Mouse (Mus musculus): ENCODE data around the gene Actr2. TPM values are rescaled to one million over a fixed set of nuclear protein-coding genes. Genes with fewer than 3 reads are reported as not detected.
"Not testable (repeated sequence)": the region's sequence is repeated elsewhere in the genome, so short reads cannot be mapped to it uniquely, and the experiment has no call there.

Gene Actr2
- polyA plus RNA-seq (2015; fragmentation: Nextera tagmentation; extraction: Ambion mirVana): 157 and 173 TPM in 2 replicates

DNA sequence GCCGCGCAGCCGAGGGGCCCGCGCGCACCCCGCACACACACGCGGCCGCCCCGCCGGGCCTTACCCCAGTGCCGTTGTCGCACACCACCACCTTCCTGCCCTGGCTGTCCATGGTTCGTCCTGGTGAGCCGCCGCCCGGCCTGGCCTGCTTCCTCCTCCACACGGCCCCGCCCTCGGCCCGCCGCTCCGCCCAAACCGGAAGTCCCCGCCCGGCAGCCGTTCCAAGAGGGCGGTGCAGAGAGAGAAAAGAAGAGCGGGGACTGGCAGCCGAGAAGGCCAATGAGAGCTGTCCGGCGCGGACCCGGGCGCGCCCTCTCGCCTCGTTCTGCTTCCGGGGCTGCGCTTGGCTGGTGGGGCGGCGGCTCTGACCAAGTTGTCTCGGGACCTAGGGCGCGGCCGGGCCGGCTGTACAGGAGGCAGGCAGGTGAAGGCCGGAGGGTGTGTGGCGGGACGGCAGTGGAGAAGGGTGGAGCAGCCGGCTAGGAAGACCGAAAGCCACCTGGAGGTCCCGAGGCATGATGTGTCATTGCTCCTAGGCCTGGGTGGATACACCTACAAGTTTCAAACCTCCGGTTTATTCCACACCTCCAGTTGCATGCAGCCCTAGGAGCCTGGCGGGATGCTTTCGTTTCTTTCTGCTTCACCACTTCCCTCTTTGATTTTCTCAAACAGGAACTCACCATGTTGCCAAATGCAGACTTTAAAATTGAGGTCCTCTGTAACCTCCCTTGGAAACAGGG is at the start of gene Actr2:
Gene Actr2, minus strand, starts transcription at position 173 of the 740 bp plus-strand sequence.
- 2% methylated on average over 53 of the region's 57 CpGs for WGBS
- H3K36me3 ChIP-seq (replicated peaks): no peaks in the 10 kb centered on the region

DNA sequence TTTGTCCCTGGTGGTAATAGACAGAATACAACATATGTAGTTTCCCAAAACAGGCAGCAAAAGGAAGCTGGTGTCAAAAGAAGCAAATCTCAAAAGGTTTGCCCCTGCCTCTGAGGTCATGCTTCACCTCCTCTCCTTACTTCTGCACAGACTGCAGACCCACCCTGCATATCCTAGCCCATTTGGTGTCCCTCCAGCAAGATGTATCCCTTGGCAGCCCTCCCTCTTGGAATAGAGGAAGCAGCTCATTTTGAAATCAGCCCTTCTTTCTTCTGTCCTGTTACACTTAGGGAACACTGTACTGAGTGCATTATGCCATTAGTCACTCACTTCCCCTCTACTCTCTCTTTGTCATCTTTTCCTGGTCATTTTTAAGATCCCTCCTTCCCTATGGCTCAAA is 46.2 kb upstream of the Actr2 start:
- H3K27ac ChIP-seq: no peak overlapping the region
- no peak for ATAC-seq (replicated peaks)
- no peaks in the 10 kb centered on the region for H3K4me1 ChIP-seq
- no peaks in the 10 kb centered on the region for H3K27me3 ChIP-seq (replicated peaks)
- no peaks in the 10 kb centered on the region for H3K36me3 ChIP-seq (replicated peaks)
- no peak overlapping the region for H3K9ac ChIP-seq
- H3K4me3 ChIP-seq: no peak overlapping the region
- H3K9me3 ChIP-seq: no peaks in the 10 kb centered on the region
- H3K4me2 ChIP-seq: no peak overlapping the region

More for the DNA sequence above, at the start of gene Actr2:
- Histone ChIP-seq H3K9me3 (no peaks in the 10 kb centered on the region), H3K9ac (peak within 1 kb of the TSS; percentile 92), H3K27me3 (replicated peaks) (no peaks in the 10 kb centered on the region), H3K4me1 (peaks cover 23% of the 10 kb centered on the region), H3K4me2 (peak within 1 kb of the TSS; percentile 59), H3K27ac (peak within 1 kb of the TSS; percentile 95), H3K4me3 (peak within 1 kb of the TSS; percentile 95)
- peak; percentile 100 for ATAC-seq (replicated peaks)

- H3K4me3 ChIP-seq; H3K4me2 ChIP-seq; H3K9ac ChIP-seq; H3K9me3 ChIP-seq; H3K27ac ChIP-seq; H3K36me3 ChIP-seq (replicated peaks); H3K4me1 ChIP-seq; ATAC-seq (replicated peaks); H3K27me3 ChIP-seq (replicated peaks): not testable (repeated sequence)
- 92% methylated on average over 5 of the region's 5 CpGs for WGBS
Observed at GRCm38 (mm10) chr11:20153542-20153941, 40.8 kb upstream of the Actr2 start.

DNA sequence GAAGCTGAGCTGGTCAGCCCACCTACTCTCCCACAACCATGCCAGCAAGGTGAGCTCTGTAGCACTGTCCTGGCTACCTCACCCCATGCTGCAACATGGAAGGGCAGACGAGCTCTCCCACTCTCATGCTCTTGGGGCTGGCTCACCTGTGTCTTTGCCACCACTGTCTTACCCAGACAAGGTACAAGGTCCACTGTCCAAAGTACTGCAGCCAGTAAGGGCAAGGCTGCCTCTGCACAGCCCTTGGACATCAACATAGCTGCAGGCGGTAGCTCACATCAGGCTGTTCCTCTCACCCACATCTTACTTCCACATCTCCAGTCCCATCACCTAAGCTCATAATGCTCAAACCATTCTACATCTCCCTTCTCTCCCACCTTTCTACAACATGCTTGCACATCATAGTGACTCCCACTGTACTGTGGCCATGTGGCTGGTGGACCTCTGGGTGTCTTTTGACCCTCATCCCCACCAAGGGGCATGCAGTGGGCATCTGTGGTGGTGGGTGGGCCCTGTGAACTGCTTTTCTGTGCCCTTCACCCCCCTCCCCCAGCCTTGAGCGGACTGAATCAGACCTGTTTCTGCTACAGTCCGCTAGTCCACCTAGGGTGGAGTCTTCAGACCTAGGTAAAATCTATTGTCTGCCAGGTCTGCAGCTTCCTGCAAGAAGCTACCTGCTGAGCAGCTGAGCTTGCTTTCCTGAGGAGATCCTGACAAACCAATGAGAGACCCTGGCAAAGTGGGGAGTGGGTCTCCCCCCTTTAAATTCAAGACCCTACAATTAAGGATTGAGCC is 39.6 kb upstream of the Actr2 start:
- no peak for ATAC-seq (replicated peaks)
- WGBS: 87% methylated on average over 4 of the region's 4 CpGs
- no peaks in the 10 kb centered on the region for H3K4me1 ChIP-seq

GRCm38 (mm10) chr11:20151290-20151689 is 38.6 kb upstream of the Actr2 start:
- Histone ChIP-seq H3K9me3 (no peaks in the 10 kb centered on the region), H3K4me2 (no peak overlapping the region), H3K36me3 (replicated peaks) (no peaks in the 10 kb centered on the region), H3K27ac (no peak overlapping the region), H3K27me3 (replicated peaks) (no peaks in the 10 kb centered on the region), H3K4me1 (no peaks in the 10 kb centered on the region), H3K9ac (no peak overlapping the region), H3K4me3 (no peak overlapping the region)
- 89% methylated on average over 5 of the region's 5 CpGs for WGBS
- ATAC-seq (replicated peaks): no peak

More for the DNA sequence above, 39.6 kb upstream of the Actr2 start:
- Histone ChIP-seq H3K9ac (no peak overlapping the region), H3K36me3 (replicated peaks) (no peaks in the 10 kb centered on the region), H3K9me3 (no peaks in the 10 kb centered on the region), H3K27ac (no peak overlapping the region), H3K27me3 (replicated peaks) (no peaks in the 10 kb centered on the region), H3K4me3 (no peak overlapping the region), H3K4me2 (no peak overlapping the region)

- 96% methylated on average over 3 of the region's 3 CpGs for WGBS
- Histone ChIP-seq H3K4me3 (no peak overlapping the region), H3K9me3 (no peaks in the 10 kb centered on the region), H3K27me3 (replicated peaks) (no peaks in the 10 kb centered on the region), H3K4me2 (no peak overlapping the region), H3K9ac (no peak overlapping the region), H3K4me1 (no peaks in the 10 kb centered on the region), H3K36me3 (replicated peaks) (no peaks in the 10 kb centered on the region), H3K27ac (no peak overlapping the region)
- no peak for ATAC-seq (replicated peaks)
Observed at GRCm38 (mm10) chr11:20149936-20150335, 37.2 kb upstream of the Actr2 start.

GRCm38 (mm10) chr11:20145383-20145782 is 32.7 kb upstream of the Actr2 start:
- H3K4me3 ChIP-seq: no peak overlapping the region
- H3K4me1 ChIP-seq: no peaks in the 10 kb centered on the region
- 22% methylated on average over 9 of the region's 9 CpGs for WGBS
- no peak overlapping the region for H3K4me2 ChIP-seq
- no peak for ATAC-seq (replicated peaks)
- H3K27me3 ChIP-seq (replicated peaks): no peaks in the 10 kb centered on the region
- H3K9ac ChIP-seq: no peak overlapping the region
- no peak overlapping the region for H3K27ac ChIP-seq
- no peaks in the 10 kb centered on the region for H3K36me3 ChIP-seq (replicated peaks)
- no peaks in the 10 kb centered on the region for H3K9me3 ChIP-seq

GRCm38 (mm10) chr11:20144536-20145263 is 32.0 kb upstream of the Actr2 start:
- H3K9me3 ChIP-seq: no peaks in the 10 kb centered on the region
- H3K27ac ChIP-seq: no peak overlapping the region
- H3K4me1 ChIP-seq: no peaks in the 10 kb centered on the region
- H3K27me3 ChIP-seq (replicated peaks): no peaks in the 10 kb centered on the region
- 83% methylated on average over 9 of the region's 9 CpGs for WGBS
- no peak overlapping the region for H3K4me2 ChIP-seq
- H3K4me3 ChIP-seq: no peak overlapping the region
- ATAC-seq (replicated peaks): no peak
- no peaks in the 10 kb centered on the region for H3K36me3 ChIP-seq (replicated peaks)
- H3K9ac ChIP-seq: no peak overlapping the region

GRCm38 (mm10) chr11:20143687-20144086 is 31.0 kb upstream of the Actr2 start:
- not testable (repeated sequence) for H3K36me3 ChIP-seq (replicated peaks)

DNA sequence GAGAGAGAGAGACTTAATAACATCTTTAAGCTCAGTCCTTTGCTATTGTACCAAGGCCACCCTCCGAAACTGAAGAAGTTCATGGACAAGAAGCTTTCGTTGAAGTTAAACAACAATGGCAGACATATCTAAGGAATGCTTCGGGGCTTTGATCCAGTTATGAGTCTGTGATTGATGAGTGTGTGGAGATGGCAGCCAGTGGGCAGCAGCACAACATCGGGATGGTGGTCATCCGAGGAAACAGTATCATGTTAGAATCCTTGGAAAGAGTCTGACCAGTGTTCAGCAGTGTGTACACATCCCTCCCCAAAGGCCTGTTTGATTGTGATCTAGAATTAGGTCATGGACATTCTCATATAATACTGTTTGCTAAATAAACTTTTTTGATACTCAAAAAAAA is 29.8 kb upstream of the Actr2 start:
- no peaks in the 10 kb centered on the region for H3K27me3 ChIP-seq (replicated peaks)
- H3K4me3 ChIP-seq: no peak overlapping the region
- no peak overlapping the region for H3K9ac ChIP-seq
- no peak for ATAC-seq (replicated peaks)
- no peaks in the 10 kb centered on the region for H3K4me1 ChIP-seq
- H3K4me2 ChIP-seq: no peak overlapping the region
- H3K27ac ChIP-seq: no peak overlapping the region
- H3K36me3 ChIP-seq (replicated peaks): no peaks in the 10 kb centered on the region
- 95% methylated on average over 5 of the region's 5 CpGs for WGBS
- H3K9me3 ChIP-seq: no peaks in the 10 kb centered on the region

More at GRCm38 (mm10) chr11:20143687-20144086, 31.0 kb upstream of the Actr2 start:
- WGBS: 95% methylated on average over 4 of the region's 4 CpGs
- not testable (repeated sequence) for H3K4me3 ChIP-seq; H3K4me1 ChIP-seq; H3K4me2 ChIP-seq; H3K9ac ChIP-seq; H3K27ac ChIP-seq; H3K27me3 ChIP-seq (replicated peaks); ATAC-seq (replicated peaks); H3K9me3 ChIP-seq

DNA sequence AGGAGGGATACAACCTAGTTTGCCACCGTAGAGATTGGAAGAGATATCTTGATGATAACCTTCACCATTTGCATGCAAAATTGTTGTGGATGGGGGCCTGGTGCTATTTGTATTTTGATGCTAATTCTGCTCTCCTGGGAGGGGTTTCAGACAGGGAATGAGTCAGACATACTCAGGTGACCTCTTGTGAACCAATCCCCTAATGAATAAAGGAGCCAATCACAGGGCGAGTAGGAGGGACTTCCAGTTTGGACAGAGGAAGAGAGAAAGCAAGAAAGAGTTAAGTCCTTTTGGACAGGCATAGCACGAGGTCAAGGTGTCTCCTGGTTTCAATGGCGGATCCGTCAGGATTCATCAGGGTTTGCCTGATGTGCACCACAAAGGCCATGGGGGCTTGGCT is 27.6 kb upstream of the Actr2 start:
- H3K27me3 ChIP-seq (replicated peaks): no peaks in the 10 kb centered on the region
- no peaks in the 10 kb centered on the region for H3K9me3 ChIP-seq
- no peaks in the 10 kb centered on the region for H3K4me1 ChIP-seq
- 87% methylated on average over 5 of the region's 5 CpGs for WGBS
- no peak overlapping the region for H3K9ac ChIP-seq
- H3K4me2 ChIP-seq: no peak overlapping the region
- H3K27ac ChIP-seq: no peak overlapping the region
- no peak for ATAC-seq (replicated peaks)
- H3K36me3 ChIP-seq (replicated peaks): no peaks in the 10 kb centered on the region
- no peak overlapping the region for H3K4me3 ChIP-seq

GRCm38 (mm10) chr11:20139711-20140110 is 27.0 kb upstream of the Actr2 start:
- H3K4me2 ChIP-seq: no peak overlapping the region
- 93% methylated on average over 2 of the region's 2 CpGs for WGBS

More at GRCm38 (mm10) chr11:20139711-20140110, 27.0 kb upstream of the Actr2 start:
- Histone ChIP-seq H3K27ac (no peak overlapping the region), H3K4me3 (no peak overlapping the region), H3K4me1 (no peaks in the 10 kb centered on the region), H3K9me3 (no peaks in the 10 kb centered on the region), H3K27me3 (replicated peaks) (no peaks in the 10 kb centered on the region), H3K36me3 (replicated peaks) (no peaks in the 10 kb centered on the region), H3K9ac (no peak overlapping the region)
- no peak for ATAC-seq (replicated peaks)

Data from midbrain, embryonic 15.5 days (tissue).